Mouse (Mus musculus) kidney, postnatal 14 days (tissue): ENCODE data around the gene Kat2b.
"Not testable (repeated sequence)": the region's sequence is repeated elsewhere in the genome, so short reads cannot be mapped to it uniquely, and the experiment has no call there.

Experiments
- DNase-seq: peaks from one replicate; pipeline ENCODE4 v3.0.0; 2022; ENCODE audit warnings: mixed read lengths

Gene Kat2b

GRCm38 (mm10) chr17:53566161-53566918 lies at the start of gene Kat2b:
Gene Kat2b (plus strand): TSS chr17:53566861.
- peak; percentile 61 for DNase-seq

GRCm38 (mm10) chr17:53519364-53519763 lies 47.3 kb upstream of the Kat2b start:
- DNase-seq = no peak

- DNase-seq = no peak
Observed at GRCm38 (mm10) chr17:53520509-53520908, 46.2 kb upstream of the Kat2b start.

- DNase-seq = no peak
Observed at GRCm38 (mm10) chr17:53528034-53528433, 38.6 kb upstream of the Kat2b start.

GRCm38 (mm10) chr17:53531160-53531559 lies 35.5 kb upstream of the Kat2b start:
- DNase-seq = no peak

GRCm38 (mm10) chr17:53532425-53532824 lies 34.2 kb upstream of the Kat2b start:
- no peak for DNase-seq

GRCm38 (mm10) chr17:53539351-53539750 lies 27.3 kb upstream of the Kat2b start, which contains the start of gene Pp2d1:
Gene Pp2d1 (minus strand): TSS chr17:53539451.
- DNase-seq = not testable (repeated sequence)

- no peak for DNase-seq
Observed at GRCm38 (mm10) chr17:53542536-53542935, 24.1 kb upstream of the Kat2b start.

GRCm38 (mm10) chr17:53543591-53544324 lies 22.9 kb upstream of the Kat2b start:
- DNase-seq = no peak

- no peak for DNase-seq
Observed at GRCm38 (mm10) chr17:53551306-53552299, 15.1 kb upstream of the Kat2b start.

GRCm38 (mm10) chr17:53554088-53554487 lies 12.6 kb upstream of the Kat2b start:
- no peak for DNase-seq

GRCm38 (mm10) chr17:53554813-53555212 lies 11.8 kb upstream of the Kat2b start:
- no peak for DNase-seq

GRCm38 (mm10) chr17:53557443-53557842 lies 9.2 kb upstream of the Kat2b start:
- no peak for DNase-seq

- DNase-seq = no peak
Observed at GRCm38 (mm10) chr17:53559646-53560045, 7.0 kb upstream of the Kat2b start.

- no peak for DNase-seq
Observed at GRCm38 (mm10) chr17:53561458-53562029, 5.1 kb upstream of the Kat2b start.

- DNase-seq = no peak
Observed at GRCm38 (mm10) chr17:53564837-53565236, 1.8 kb upstream of the Kat2b start.

- peak; percentile 85 for DNase-seq
Observed at GRCm38 (mm10) chr17:53566919-53567345, 271 bp downstream of the Kat2b start.

GRCm38 (mm10) chr17:53567346-53568101 lies 863 bp downstream of the Kat2b start:
- peak; percentile 75 for DNase-seq

GRCm38 (mm10) chr17:53568118-53568517 lies 1.5 kb downstream of the Kat2b start:
- DNase-seq = peak; percentile 88

- no peak for DNase-seq
Observed at GRCm38 (mm10) chr17:53568734-53569386, 2.2 kb downstream of the Kat2b start.

- DNase-seq = peak; percentile 87
Observed at GRCm38 (mm10) chr17:53569829-53570228, 3.2 kb downstream of the Kat2b start.
